Mouse (Mus musculus) heart, adult 18-20 months (tissue): ENCODE results near the gene Zfp710. TPM values are rescaled to one million over a fixed set of nuclear protein-coding genes. Genes with fewer than 3 reads are reported as not detected.
A peak's percentile ranks its signal among the peaks of the same experiment; 100 is the strongest.

Source experiments
- DNase-seq, 2 experiments: peaks; one replicate each; pipeline ENCODE4 v3.0.0; 2021 to 2022; ENCODE audit warnings: mixed read lengths in 1 of 2
- total RNA-seq, 2 experiments: library from RNA; stranded (reverse); gene quantifications; 2 replicates each; pipeline ENCODE4 v1.2.3; 2021

The Zfp710 gene
- total RNA-seq, 2 experiments from 2014 or later, result 21.6 to 22.4 TPM

- DNase-seq, result peak; percentile 91 to 98
These were observed 54.2 kb downstream of the Zfp710 start for GRCm38 (mm10) chr7:80078792-80079301.

DNA sequence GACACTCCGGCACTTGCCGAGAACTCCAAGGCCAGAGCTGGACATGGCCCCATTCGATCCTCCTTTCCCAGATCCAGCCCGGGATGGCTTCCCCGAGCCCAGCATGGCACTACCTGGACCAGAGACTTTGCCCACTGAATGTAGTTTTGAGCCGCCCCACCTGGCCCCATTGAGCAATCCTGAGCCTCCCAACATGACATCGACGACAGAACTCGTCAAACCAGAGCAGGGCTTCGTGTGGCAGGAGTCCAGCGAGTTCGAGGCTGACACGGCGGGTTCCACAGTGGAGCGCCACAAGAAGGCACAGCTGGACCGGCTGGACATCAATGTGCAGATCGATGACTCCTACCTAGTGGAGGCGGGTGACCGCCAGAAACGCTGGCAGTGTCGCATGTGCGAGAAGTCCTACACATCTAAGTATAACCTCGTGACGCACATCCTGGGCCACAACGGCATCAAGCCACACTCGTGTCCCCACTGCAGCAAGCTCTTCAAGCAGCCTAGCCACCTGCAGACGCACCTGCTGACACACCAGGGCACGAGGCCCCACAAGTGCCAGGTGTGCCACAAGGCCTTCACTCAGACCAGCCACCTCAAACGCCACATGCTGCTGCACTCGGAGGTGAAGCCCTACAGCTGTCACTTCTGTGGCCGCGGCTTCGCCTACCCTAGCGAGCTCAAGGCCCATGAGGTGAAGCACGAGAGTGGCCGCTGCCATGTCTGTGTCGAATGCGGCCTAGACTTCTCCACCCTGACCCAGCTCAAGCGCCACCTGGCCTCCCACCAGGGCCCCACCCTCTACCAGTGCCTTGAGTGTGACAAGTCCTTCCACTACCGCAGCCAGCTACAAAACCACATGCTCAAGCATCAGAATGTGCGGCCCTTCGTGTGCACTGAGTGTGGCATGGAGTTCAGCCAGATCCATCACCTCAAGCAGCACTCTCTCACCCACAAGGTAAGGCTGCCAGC is 57.3 kb downstream of the Zfp710 start:
- no peak for DNase-seq

- peak; percentile 56 to 83 for DNase-seq
These were observed 59.9 kb downstream of the Zfp710 start for GRCm38 (mm10) chr7:80084484-80084931.

DNA sequence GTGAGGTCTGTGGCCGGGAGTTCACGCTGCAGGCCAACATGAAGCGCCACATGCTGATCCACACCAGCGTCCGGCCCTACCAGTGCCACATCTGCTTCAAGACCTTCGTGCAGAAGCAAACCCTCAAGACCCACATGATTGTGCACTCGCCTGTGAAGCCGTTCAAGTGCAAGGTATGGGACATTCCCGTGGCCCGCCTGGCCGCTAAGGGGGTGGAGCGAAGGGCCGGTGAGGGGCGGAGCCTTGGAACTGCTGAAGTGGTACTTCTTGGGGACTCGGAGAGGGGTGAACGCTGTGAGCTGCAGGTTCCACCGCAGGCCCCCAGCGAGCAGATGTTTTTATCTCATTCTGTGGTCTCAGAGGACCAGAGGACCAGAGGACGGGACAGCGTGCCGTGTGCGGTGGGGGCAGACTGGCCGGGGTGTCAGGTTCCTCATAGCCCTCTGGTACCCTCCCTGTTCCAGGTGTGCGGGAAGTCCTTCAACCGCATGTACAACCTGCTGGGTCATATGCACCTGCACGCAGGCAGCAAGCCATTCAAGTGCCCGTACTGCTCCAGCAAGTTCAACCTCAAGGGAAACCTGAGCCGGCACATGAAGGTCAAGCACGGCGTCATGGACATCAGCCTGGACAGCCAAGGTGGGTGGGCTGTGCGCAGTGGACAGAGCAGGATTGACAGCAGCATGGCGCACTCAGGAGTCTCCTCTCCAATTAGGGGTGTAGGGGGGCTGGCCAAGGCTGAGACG is 61.5 kb downstream of the Zfp710 start:
- DNase-seq, result no peak

DNA sequence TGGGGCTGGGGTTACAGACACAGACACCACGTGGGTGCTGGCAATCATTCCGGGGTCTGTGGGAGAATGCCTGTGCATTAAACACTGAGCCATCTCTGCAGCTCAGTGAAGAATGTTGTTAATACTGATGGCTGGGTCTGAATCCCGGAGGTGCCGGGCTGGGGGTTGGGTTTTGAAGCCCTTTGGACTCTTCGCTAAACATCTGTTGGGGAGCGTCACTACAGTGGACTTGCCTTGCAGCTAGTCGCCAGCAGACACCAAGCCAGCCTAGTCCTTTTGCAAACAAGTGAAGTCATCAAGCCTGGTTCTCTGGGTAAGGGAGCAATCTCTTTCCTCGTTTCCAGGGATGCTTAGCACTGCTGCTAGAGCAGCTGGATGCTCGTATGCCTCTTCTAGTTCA is 63.6 kb downstream of the Zfp710 start:
- DNase-seq, result no peak

- DNase-seq, result no peak
These were observed 65.8 kb downstream of the Zfp710 start for GRCm38 (mm10) chr7:80090191-80091003.

GRCm38 (mm10) chr7:80091004-80091865 is 66.6 kb downstream of the Zfp710 start:
- no peak for DNase-seq

GRCm38 (mm10) chr7:80091866-80092210 is 67.2 kb downstream of the Zfp710 start:
- no peak for DNase-seq

GRCm38 (mm10) chr7:80092351-80093046 is 67.9 kb downstream of the Zfp710 start:
- DNase-seq, result peak; percentile 63 to 66

DNA sequence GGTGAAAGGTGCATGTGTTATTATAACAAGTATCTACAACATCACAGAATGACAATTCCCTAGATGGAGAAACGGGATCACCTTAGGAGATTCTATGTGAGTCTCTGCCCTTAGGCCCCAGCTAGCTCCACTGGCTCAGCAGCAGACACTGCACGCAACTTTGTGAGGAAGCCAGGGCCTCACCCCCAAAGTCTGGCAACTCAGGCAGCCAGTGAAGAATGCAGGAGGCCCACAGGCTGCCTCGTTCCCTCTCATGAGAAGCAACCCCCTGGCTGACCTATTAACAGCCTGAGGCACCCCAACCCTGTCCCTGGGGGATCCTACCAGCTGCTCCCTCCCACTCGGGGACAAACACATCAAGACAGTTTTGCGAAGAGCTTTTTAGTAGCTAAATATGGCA is 69.9 kb downstream of the Zfp710 start:
- no peak for DNase-seq

DNA sequence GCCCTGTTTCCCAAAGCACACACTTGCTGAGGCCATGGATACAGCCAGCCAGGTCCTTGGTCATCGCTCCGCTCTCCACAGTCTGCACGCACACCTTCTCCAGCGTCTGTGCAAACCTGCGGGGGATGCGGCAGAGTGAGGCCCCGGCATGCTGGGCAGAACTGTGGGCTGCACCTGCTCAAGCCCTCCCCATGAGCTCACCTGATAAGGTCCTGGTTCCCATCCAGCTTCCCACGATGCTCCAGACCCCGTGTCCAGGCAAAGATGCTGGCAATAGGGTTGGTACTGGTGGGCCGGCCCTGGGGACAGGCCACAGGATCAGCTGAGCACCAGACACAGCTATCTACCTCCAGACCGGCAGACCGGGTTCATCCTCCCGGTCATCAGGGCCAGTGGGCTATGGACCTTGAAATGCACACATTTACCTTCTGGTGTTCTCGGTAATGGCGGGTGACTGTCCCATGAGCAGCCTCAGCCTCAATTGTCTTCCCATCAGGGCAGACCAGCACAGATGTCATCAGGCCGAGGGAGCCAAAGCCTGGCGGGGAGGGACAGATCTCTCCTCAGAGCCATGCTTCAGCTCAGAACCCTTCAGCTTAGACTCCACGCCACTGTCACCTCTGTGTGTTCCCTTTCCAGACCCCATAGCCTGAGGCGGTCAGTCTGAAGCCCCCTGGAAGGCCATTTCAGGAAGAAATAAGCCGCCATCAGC is 71.1 kb downstream of the Zfp710 start:
- DNase-seq, result no peak

DNA sequence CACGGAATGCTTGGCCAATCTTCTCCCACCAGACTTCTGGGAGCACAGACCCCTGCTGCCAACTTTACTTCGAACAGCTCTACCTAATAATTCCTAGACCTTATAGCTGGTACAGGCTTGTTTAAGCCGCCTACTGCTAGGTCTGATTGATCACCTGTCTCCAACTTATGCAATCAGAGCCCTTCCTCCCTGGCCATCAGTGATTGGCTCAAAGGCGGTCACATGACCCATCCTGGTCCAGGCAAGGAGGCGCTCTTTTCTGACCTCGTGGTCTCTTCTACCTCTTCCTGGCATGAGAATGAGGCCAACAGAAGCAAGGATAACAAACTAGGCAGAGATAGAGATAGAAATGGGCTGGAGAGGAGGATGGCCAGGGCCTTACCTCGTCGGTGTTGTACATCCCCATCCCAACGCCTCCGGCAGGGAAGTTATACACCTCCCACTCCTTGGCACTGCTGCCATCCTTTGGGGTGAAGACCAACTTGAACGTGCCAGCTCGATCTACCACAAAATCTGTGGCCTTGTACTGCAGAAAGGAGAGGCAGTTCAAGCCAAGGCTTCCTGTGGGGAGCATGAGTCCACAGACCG is 73.9 kb downstream of the Zfp710 start:
- no peak for DNase-seq

DNA sequence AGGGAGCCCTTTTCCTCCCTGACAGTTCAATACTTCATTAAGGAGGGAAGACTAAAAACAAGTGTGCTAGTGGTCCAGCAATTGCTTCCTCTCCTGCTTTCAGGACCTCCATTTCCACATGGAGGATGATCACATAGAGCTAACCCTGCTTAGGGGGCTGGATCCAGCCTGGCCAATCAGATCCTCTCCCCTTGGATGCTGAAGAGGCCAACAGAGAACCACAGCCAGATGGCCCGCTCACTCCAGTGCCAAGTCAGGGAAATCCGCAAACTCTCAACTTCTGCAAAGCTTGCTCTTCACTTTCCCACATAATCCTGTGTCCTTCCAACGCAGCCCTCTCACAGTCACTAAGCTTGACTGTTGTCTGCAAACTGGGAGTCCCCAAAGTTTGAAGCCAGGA is 78.7 kb downstream of the Zfp710 start:
- no peak for DNase-seq

DNA sequence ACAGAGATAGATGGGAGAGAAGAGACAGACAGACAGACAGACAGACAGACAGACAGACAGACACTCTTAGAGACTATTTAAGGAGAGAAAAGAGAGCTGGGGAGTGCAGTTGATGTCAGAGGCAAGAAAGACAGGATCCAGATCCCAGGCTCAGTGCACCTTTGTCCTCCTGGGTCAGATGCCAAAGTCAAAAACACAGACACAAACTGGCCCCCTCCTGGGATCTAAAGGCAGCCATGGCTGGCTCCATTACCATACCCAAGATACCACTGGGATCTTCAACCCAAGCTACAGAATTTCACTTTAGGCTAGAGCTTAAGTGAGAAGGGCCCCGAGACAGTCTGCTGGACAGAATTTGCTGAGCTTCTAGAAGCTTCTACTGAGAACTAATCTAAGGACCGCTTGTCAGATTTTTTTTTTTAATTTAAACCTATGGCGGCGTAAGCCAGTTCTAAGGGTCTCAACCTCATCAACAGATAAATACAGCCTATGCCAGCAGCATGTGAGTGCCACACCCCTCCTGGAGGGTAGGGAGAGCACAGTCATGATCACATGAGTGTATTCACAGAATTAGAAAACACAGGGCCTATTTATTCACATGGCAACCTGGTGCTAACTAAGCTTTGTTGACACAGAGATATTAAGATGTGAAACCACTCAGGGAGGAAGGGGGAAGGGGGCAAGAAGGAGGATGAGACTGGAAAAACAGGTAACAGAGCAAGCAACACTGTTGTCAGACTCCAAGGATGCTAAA is 81.2 kb downstream of the Zfp710 start:
- DNase-seq, result no peak

- no peak for DNase-seq
These were observed 81.8 kb downstream of the Zfp710 start for GRCm38 (mm10) chr7:80106441-80106840.

DNA sequence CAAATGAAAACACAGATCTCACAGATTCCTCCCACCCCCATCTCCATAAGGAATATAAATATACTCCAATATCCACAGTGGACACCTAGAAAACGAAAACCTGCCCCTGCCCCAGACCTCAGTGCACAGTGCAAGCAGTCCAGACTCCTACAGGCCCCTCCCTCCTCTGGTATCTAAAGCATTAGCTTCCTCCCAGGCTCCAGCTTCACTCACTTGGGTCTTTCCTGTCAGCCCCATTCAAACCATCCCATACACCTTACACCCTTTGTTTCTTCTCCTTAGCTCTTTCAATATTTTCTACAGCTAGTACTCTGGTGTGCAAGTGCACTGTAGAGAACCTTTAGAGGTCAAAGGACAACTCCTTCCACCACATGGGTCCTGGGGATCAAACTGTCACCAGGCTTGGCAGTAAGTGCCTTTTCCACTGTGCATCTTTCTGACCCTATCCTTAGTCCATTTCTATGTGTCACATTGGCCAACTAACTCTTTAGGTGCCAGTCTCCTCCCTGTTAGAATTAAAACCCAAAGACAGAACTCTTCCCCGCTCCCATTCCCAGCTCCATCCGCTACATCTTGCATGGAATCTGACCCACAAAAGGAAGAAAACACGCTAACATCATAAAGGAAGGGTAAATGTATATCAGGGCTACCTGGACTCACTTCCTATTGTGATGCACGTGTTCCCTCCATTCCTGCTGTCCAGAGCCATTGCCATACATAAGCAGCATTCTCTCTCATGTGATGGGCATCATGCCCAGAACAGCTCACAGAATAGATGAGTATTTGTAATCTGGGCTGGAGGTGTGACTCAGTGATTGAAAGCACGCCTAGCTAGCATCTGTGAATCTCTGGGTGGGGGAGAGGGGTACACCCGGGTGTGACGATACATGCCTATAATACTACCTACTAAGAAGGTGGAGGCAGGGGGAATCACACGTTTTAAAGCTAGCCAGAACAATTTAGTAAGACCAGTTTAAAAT is 86.7 kb downstream of the Zfp710 start:
- peak in 1 of 2 experiments; percentile 36 for DNase-seq

- DNase-seq, result peak; percentile 79 to 81
These were observed 89.4 kb downstream of the Zfp710 start for GRCm38 (mm10) chr7:80113989-80114388.
